8 mouse cellular contexts compared by ENCODE assay signal in genomic region chr3:88624951-88625350, GRCm38 (mm10). TPM values are rescaled to one million over a fixed set of nuclear protein-coding genes. Genes with fewer than 3 reads are reported as not detected.
DNase-seq lines count a peak whose midpoint lies in the region; ATAC-seq and TF ChIP-seq lines count a peak whose summit lies in the region.

No protein-coding gene starts in this region.

- WGBS in thymus, adult 2 months = 20% methylated on average over 2 of the region's 2 CpGs
- 21% methylated on average over 2 of the region's 2 CpGs for WGBS in hindbrain, embryonic 15.5 days
- 33% methylated on average over 2 of the region's 2 CpGs for WGBS in neural tube, embryonic 12.5 days

- no peak for TF ChIP-seq POLR2A in thymus, adult 2 months (IDR thresholded peaks at IDR 0.05; ENCODE audit: control insufficient read depth, extremely low read depth, insufficient read depth, low read length, poor library complexity)

- H3K9ac ChIP-seq in hindbrain, embryonic 15.5 days = peak overlapping the region; percentile 97
- H3K9ac ChIP-seq in neural tube, embryonic 12.5 days = peak overlapping the region; percentile 90

- H3K4me1 ChIP-seq in thymus, adult 2 months (replicated peaks; ENCODE audit: control insufficient read depth, insufficient read depth, low read length) = peaks cover 46% of the 10 kb centered on the region
- H3K4me1 ChIP-seq in hindbrain, embryonic 15.5 days (replicated peaks) = peaks cover 70% of the 10 kb centered on the region
- peaks cover 56% of the 10 kb centered on the region for H3K4me1 ChIP-seq in neural tube, embryonic 12.5 days

- peak; percentile 46 for DNase-seq in adrenal gland, postnatal 14 days
- DNase-seq in adrenal gland, postnatal 10 days = no peak
- no peak for DNase-seq in thymus, adult 2 months
- DNase-seq in thymus, postnatal 36 days = no peak
- no peak for DNase-seq in lung, postnatal 4 days

- TF ChIP-seq CTCF in thymus, adult 2 months (IDR thresholded peaks at IDR 0.05; ENCODE audit: borderline replicate concordance, control insufficient read depth, extremely low read depth, insufficient read depth, low read length, poor library complexity) = no peak

- no peak for ATAC-seq in hindbrain, embryonic 15.5 days (ENCODE audit: low FRiP score, low read depth)
- ATAC-seq in neural tube, embryonic 12.5 days (ENCODE audit: low FRiP score, low read depth) = no peak
- ATAC-seq in monocyte, adult 5-6 weeks (replicated peaks; ENCODE audit: insufficient number of reproducible peaks, low FRiP score, low TSS enrichment, poor library complexity, severe bottlenecking) = no peak

- H3K27ac ChIP-seq in thymus, adult 2 months (ENCODE audit: control insufficient read depth, insufficient read depth, low read length) = 0 out of 2 replicates have a peak overlapping the region, but pooled peaks have one; percentile 1
- H3K27ac ChIP-seq in hindbrain, embryonic 15.5 days (replicated peaks) = peak overlapping the region; percentile 96
- peak overlapping the region; percentile 90 for H3K27ac ChIP-seq in neural tube, embryonic 12.5 days

- H3K27me3 ChIP-seq in thymus, adult 2 months (ENCODE audit: control insufficient read depth, insufficient read depth, low read length) = no peaks in the 10 kb centered on the region
- H3K27me3 ChIP-seq in hindbrain, embryonic 15.5 days = no peaks in the 10 kb centered on the region
- no peaks in the 10 kb centered on the region for H3K27me3 ChIP-seq in neural tube, embryonic 12.5 days (replicated peaks)

- H3K4me3 ChIP-seq in thymus, adult 2 months (ENCODE audit: control insufficient read depth, insufficient read depth, low read length) = no peak overlapping the region
- H3K4me3 ChIP-seq in hindbrain, embryonic 15.5 days = peak overlapping the region; percentile 92
- peak overlapping the region; percentile 63 for H3K4me3 ChIP-seq in neural tube, embryonic 12.5 days

- no peaks in the 10 kb centered on the region for H3K9me3 ChIP-seq in hindbrain, embryonic 15.5 days
- no peaks in the 10 kb centered on the region for H3K9me3 ChIP-seq in neural tube, embryonic 12.5 days

- peaks cover 8% of the 10 kb centered on the region for H3K36me3 ChIP-seq in thymus, adult 2 months (ENCODE audit: control insufficient read depth, insufficient read depth, low read length)
- H3K36me3 ChIP-seq in hindbrain, embryonic 15.5 days = peaks cover 4% of the 10 kb centered on the region
- H3K36me3 ChIP-seq in neural tube, embryonic 12.5 days = peaks cover 29% of the 10 kb centered on the region

- H3K4me2 ChIP-seq in hindbrain, embryonic 15.5 days = peak overlapping the region; percentile 96
- H3K4me2 ChIP-seq in neural tube, embryonic 12.5 days (replicated peaks) = peak overlapping the region; percentile 84

RNA-seq across cellular contexts. Expression of gene Arhgef2, which starts 19.2 kb away (rescaled TPM):
- 36.9 and 67.6 TPM in 2 replicates for total RNA-seq in adrenal gland, postnatal 14 days (2021)
- 10 to 100 TPM; 51.4 to 71.5 TPM for total RNA-seq in adrenal gland, postnatal 10 days (2021)
- 164 and 192 TPM in 2 replicates for polyA plus RNA-seq in thymus, adult 2 months (2012; rRNA removed)
- polyA plus RNA-seq in hindbrain, embryonic 15.5 days (2015; fragmentation: Nextera tagmentation; extraction: Ambion mirVana) = 121 and 129 TPM in 2 replicates
- 186 TPM in 2 replicates for polyA plus RNA-seq in neural tube, embryonic 12.5 days (2016; fragmentation: Nextera tagmentation; extraction: Ambion mirVana)
- total RNA-seq in monocyte, adult 5-6 weeks (2017) = 88.9 to 183 TPM (median 90.0 TPM) in 3 replicates

RNA-seq across cellular contexts. Expression of gene Rxfp4, which starts 28.0 kb away (rescaled TPM):
- not detected in 2 replicates for total RNA-seq in adrenal gland, postnatal 14 days (2021)
- total RNA-seq in adrenal gland, postnatal 10 days (2021) = not detected
- polyA plus RNA-seq in thymus, adult 2 months (2012; rRNA removed) = not detected in 2 replicates
- not detected in 2 replicates for polyA plus RNA-seq in hindbrain, embryonic 15.5 days (2015; fragmentation: Nextera tagmentation; extraction: Ambion mirVana)
- polyA plus RNA-seq in neural tube, embryonic 12.5 days (2016; fragmentation: Nextera tagmentation; extraction: Ambion mirVana) = not detected in 2 replicates
- total RNA-seq in monocyte, adult 5-6 weeks (2017) = not detected in 3 replicates

RNA-seq across cellular contexts. Expression of gene Ssr2, which starts 49.3 kb away (rescaled TPM):
- total RNA-seq in adrenal gland, postnatal 14 days (2021) = 222 and 252 TPM in 2 replicates
- total RNA-seq in adrenal gland, postnatal 10 days (2021) = 100 to 1,000 TPM; 221 to 247 TPM
- polyA plus RNA-seq in thymus, adult 2 months (2012; rRNA removed) = 196 and 206 TPM in 2 replicates
- polyA plus RNA-seq in hindbrain, embryonic 15.5 days (2015; fragmentation: Nextera tagmentation; extraction: Ambion mirVana) = 146 and 149 TPM in 2 replicates
- polyA plus RNA-seq in neural tube, embryonic 12.5 days (2016; fragmentation: Nextera tagmentation; extraction: Ambion mirVana) = 149 and 157 TPM in 2 replicates
- total RNA-seq in monocyte, adult 5-6 weeks (2017) = 23.2 to 70.0 TPM (median 35.5 TPM) in 3 replicates

Comparison
In these comparisons a context has a peak if more than half of its experiments do, and no peak if none do; other contexts are left out.
1. H3K27ac ChIP-seq: peak in every context shown above with its lines; median percentile 96 in hindbrain, embryonic 15.5 days; 90 in neural tube, embryonic 12.5 days; 1 in thymus, adult 2 months.